Mouse (Mus musculus) adrenal gland, adult 18-20 months (tissue): ENCODE data around the gene Nlk. TPM values are rescaled to one million over a fixed set of nuclear protein-coding genes. Genes with fewer than 3 reads are reported as not detected.

Source experiments
- total RNA-seq, 2 experiments: library from RNA; stranded (reverse); gene quantifications; 1 replicate in 1 of 2; 2 replicates in 1 of 2; pipeline ENCODE4 v1.2.3; 2021

Gene Nlk
- total RNA-seq, 2 experiments from 2014 or later: 39.0 to 84.5 TPM

Other genes with a start within 250 kb of the Nlk start
- gene Slc46a1, start 231.7 kb downstream of the Nlk start, total RNA-seq: 10 to 100 TPM; 27.4 to 32.0 TPM
- 1 to 10 TPM; 5.3 to 6.4 TPM for gene Sarm1, start 199.6 kb downstream of the Nlk start, total RNA-seq
- gene Vtn, start 198.3 kb downstream of the Nlk start, total RNA-seq: 1 to 10 TPM; 1.6 to 4.5 TPM
- gene Sebox, start 193.9 kb downstream of the Nlk start, total RNA-seq: not detected
- gene Tmem199, start 185.2 kb downstream of the Nlk start, total RNA-seq: 10 to 100 TPM; 27.8 to 28.0 TPM
- gene Poldip2, start 185.2 kb downstream of the Nlk start, total RNA-seq: 100 to 1,000 TPM; 153 to 166 TPM
- gene Tnfaip1, start 161.0 kb downstream of the Nlk start, total RNA-seq: 10 to 100 TPM; 38.3 to 43.0 TPM
- gene Ift20, start 161.0 kb downstream of the Nlk start, total RNA-seq: 10 to 100 TPM; 91.4 to 96.0 TPM
- 10 to 100 TPM; 27.6 to 40.9 TPM for gene Tmem97, start 146.6 kb downstream of the Nlk start, total RNA-seq
- 10 to 100 TPM; 35.8 to 45.9 TPM for gene Ccnq, start 54.4 kb upstream of the Nlk start, total RNA-seq
- 10 to 100 TPM; 26.4 to 36.8 TPM for gene Lyrm9, start 129.2 kb upstream of the Nlk start, total RNA-seq
- 1 to 10 TPM in 1 of 2 experiments, under 1 TPM in 1; 0.30 to 1.7 TPM for gene Nos2, start 223.4 kb upstream of the Nlk start, total RNA-seq